Mouse (Mus musculus) megakaryocyte-erythroid progenitor cell, adult 5-6 weeks (primary cell): ENCODE data around the gene Dennd1b. TPM values are rescaled to one million over a fixed set of nuclear protein-coding genes. Genes with fewer than 3 reads are reported as not detected.

Experiments
- total RNA-seq, 2 experiments: library from RNA; stranded (forward) in 1 of 2; stranded (reverse) in 1 of 2; fragments of 200-1000, 215-1000 nt in 1 of 2; fragments of >200 nt in 1 of 2; fragmentation: Nextera tagmentation in 1 of 2; gene quantifications; 2 replicates each; pipeline ENCODE4 v1.2.3; 2014 to 2017

Gene Dennd1b
- total RNA-seq, 2 experiments from 2014 or later, result 13.8 to 21.0 TPM

Other genes with a start within 250 kb of the Dennd1b start
- gene Lhx9, start 114.9 kb upstream of the Dennd1b start, total RNA-seq (2014; fragmentation: Nextera tagmentation), result not detected in 2 replicates
- gene Lhx9, start 114.9 kb upstream of the Dennd1b start, total RNA-seq (2017), result not detected in 2 replicates
- gene 2310009B15Rik, start 106.6 kb upstream of the Dennd1b start, total RNA-seq (2014; fragmentation: Nextera tagmentation), result 25.1 and 36.4 TPM in 2 replicates
- 21.0 and 23.2 TPM in 2 replicates for gene 2310009B15Rik, start 106.6 kb upstream of the Dennd1b start, total RNA-seq (2017)